ENCODE assay signal across 12 mouse cellular contexts in genomic region chr6:85024403-85024802, GRCm38 (mm10).
"Had no signal": no experiment of that assay in that cellular context is flagged by ENCODE, and none has a peak within 500 bp of the region (broad histone marks: within the 10 kb centered on the region; RNA-seq: fewer than 3 reads in every experiment).

No protein-coding gene starts in this region.

- H3K4me3 ChIP-seq: midbrain, embryonic 12.5 days; neural tube, embryonic 13.5 days; stomach, embryonic 15.5 days had no signal

- H3K36me3 ChIP-seq: midbrain, embryonic 12.5 days; neural tube, embryonic 13.5 days; stomach, embryonic 15.5 days had no signal

- H3K9ac ChIP-seq: liver, embryonic 14.5 days; midbrain, embryonic 12.5 days; neural tube, embryonic 13.5 days; stomach, embryonic 15.5 days had no signal

- DNase-seq: kidney, adult 11 months; kidney, postnatal 10 days; lung, adult 18-20 months; retina, postnatal 1 day; right cerebral cortex, postnatal 4 days; thymus, adult 2 months; thymus, postnatal 25 days had no signal

- H3K27ac ChIP-seq: liver, embryonic 14.5 days; midbrain, embryonic 12.5 days; neural tube, embryonic 13.5 days; stomach, embryonic 15.5 days had no signal

- ATAC-seq: midbrain, embryonic 16.5 days had no signal

- H3K4me1 ChIP-seq: stomach, embryonic 15.5 days had no signal

- H3K9me3 ChIP-seq: midbrain, embryonic 12.5 days; neural tube, embryonic 13.5 days; stomach, embryonic 15.5 days had no signal

- H3K4me2 ChIP-seq: midbrain, embryonic 12.5 days; neural tube, embryonic 13.5 days; stomach, embryonic 15.5 days had no signal

- H3K27me3 ChIP-seq: midbrain, embryonic 12.5 days; neural tube, embryonic 13.5 days; stomach, embryonic 15.5 days had no signal
